Mouse (Mus musculus) cerebellum, adult 9-11 months (tissue): ENCODE results near the gene Pxn.

Experiments
- DNase-seq: peaks from one replicate; pipeline ENCODE4 v3.0.0; 2022

The Pxn gene

DNA sequence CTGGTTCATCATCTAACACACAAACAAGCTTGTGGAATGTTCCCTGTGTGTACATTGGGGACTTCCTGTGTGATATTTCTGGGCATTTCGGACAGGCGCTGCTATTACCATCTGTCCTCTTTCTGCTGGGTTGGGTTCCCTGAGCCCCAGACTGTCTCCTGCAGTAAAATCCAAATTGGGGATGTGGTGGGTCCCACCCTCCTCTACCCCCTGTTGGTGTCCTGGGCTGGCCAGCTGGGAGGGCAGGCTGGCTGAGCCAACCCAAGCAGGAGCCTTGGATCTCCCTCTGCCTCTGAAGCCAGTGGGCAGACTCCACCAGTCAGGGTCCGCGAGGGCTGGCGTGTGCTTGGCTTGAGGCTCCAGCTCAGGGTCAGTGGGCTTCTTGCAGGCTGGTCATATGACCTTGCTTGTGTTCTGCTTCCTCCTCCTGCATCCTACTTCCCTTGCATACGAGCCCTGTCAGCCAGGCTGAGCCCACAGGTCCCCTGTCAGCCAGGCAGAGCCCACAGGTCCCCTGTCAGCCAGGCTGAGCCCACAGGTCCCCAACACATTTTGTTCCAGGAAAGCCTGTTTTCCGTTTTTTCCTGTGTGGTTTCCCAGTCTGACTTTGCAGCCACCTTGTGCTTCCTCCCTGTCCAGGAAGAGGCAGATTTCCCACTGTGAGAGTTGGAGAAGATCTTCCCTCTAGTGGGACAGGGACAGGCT is 23.4 kb downstream of the Pxn start:
- peak; percentile 76 for DNase-seq

DNA sequence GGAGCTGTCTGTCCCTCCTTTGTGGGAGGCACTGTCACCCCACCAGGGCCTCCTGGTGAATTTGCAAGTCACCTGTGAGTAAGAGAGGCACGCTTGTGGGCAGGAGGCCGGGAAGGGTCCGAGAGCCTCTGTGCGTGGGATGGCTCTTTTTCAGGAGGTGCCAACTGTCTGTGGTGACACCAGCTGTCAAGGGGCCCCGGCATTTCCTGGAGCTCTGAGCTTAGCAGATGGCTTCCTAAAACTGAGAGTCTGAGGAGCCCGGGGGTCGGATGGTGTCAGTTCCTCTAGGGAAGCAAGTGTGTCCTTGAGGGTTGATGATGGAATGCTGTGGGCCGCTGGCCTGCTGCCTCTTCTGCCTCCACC is 24.0 kb downstream of the Pxn start:
- DNase-seq: peak; percentile 97

DNA sequence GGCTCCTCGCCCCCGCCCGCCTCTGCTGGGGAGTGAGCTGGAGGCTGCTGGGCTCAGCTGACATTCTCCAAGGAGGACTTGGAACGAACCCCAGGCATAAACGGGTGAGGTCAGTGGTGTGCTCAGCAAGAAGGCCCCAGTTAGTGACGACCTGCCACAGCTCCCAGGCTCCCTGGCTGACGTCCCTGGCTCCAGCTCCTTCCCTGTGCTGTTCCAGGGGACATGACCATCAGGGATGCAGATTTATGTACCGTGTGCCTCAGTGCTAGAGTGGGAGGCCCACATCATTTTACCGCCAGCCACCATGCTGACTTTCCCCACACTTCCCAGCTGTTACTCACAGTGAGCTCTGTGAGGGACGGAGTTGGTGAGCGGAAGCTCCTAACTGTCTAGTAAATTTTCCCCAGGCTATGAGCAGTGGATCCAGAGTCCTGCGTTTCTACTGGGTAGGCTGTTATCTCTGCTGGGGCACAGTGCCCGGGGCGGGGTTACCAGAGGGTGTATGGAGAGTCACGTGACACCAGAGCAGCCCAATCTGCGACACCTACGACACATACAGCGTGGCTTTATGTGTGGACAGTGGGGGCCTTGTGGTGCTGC is 25.3 kb downstream of the Pxn start:
- peak; percentile 91 for DNase-seq

DNA sequence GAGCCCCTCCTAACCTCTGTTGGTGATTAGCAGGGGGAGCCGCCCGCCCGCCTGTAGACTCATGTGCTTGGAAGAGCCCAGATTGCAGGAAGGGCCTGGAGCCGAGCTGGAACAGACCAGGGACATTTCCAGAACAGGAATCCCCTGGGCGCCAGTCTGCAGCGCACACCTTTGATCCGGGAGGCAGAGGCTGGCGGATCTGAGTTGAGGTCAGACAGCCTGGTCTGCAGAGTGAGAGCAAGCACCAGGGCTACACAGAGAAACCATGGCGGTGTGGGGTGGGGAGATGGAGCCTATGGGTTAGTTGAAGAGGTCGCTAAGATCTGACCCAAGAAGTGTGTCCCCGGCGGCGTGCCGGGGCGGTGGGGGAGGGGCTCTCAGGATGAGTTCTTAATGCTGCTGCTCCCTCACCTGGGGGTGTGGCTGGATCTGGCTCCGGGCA is 27.8 kb downstream of the Pxn start:
- DNase-seq: peak; percentile 57

DNA sequence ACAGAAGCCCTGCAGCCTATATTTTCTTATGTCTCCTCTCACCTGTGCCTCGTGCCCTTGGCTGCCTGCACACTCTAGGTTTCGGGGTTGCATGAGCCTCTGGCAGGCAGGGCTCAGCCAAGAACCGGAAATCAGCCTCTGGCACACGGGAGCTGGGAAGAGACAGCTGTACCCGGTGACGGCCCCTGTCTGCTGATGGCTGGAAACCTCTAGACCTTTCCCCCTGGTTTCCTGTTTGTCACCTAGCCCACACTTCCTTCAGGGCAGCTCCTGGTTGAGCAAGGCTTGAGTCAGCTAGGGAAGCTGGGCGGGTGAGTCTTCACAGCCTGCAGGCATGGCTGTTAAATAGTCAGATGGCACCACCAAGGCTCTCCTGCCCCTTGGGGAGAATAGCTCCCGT is 28.4 kb downstream of the Pxn start:
- no peak for DNase-seq

DNA sequence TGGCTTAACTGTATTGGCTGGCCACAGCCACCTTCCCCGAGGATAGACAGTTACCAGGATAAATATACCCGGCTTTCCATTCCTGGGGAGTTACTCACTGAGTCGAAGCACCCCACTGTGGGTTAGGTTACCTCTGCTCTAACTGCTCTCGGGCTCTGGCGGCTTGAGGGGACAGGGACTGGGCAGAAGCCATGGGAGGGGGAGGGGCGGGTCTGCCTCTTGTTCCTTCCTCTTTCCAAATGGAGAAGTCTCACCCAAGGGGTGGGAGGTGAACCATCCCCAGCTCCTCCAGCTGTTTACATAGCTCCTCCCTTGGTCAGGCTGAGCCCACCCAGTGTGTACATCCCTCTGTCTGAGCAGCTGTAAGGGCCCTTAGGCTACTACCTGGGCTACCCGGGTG is 29.2 kb downstream of the Pxn start:
- DNase-seq: no peak

DNA sequence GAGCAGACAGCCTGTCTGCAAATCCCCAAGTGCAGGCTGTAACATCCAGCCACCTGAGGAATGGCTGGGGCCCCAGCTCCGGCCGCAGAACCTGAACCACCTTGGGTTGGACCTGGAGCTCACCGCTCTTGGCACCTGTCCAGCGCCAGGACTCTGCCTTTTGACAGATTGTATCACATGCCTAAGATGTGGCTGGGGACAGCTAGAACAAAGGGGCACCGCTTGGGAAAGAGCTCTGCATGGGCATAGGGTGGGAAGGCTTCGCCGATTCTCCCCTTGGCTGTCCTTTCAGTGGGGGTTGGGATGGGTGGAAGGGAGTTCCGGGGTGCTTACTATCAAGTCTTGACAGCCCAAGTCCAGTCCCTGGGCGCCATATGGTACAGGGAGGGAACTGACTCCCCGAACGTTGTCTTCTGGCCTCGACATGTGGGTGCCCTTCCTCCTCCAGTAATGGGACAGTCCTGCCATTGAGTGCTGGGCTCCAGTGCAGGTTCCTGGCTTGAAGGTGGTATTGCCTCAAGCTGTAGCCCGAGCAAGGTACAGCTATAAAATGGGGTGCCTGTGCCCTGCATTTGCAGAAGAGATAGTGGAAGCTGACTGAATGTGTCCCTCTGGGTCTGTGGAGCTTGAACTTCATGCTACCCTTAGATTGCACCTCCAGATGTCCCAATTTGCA is 31.7 kb downstream of the Pxn start:
- DNase-seq: peak; percentile 75

DNA sequence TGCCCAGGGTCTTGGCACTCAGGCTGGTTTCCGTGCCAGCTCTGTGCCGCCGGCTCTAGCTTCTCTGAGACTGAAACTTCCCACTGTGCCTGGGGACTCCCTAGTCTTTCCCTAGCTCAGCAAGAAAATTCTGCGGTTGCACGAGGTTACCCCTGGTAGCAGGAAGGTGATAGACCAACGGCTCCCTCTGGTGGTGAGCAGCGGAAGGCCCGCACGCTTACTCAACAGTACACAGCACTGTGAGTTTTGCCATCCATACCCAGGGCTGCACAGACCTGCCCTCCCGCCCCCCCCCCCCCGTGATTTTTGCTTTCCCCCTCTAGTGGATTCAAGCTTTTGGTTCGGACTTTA is 32.2 kb downstream of the Pxn start:
- DNase-seq: peak; percentile 89

DNA sequence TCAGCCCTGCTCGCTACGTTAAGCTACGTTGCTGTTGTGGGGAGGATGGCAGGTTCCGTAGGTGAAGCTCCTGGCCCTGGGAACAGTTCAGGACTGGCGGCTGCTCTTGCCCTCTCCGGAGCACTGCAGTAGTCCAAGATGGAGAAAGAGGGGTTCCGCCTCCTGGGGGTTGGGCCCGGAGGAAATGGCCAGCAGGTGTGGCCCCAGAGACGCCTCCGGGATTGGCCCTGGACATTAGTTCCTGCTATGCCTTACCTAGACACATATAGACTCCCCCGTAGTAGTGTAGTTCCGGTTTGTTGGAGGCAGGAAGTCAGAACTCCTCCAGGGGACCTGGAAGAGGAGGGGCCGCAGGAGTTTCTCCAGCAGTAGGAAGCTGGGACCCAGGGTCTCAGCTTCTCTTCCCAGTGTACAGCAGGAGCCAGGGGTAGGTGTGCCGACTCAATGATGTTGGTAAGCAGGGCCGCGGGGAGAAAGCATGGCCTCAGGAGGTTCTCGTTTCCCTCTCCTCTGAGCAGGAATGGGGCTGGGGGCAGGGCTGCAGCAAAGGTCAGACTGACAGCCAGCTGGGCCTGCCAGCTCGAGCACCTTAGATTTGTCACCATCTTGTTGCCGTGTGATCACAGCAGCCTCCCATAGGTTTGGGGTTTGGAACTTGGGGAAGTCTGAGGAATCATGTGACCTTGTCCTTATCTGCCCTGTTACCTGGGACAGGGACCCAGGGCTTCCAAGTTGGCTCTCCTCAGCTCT is 36.3 kb downstream of the Pxn start:
- peak; percentile 57 for DNase-seq

DNA sequence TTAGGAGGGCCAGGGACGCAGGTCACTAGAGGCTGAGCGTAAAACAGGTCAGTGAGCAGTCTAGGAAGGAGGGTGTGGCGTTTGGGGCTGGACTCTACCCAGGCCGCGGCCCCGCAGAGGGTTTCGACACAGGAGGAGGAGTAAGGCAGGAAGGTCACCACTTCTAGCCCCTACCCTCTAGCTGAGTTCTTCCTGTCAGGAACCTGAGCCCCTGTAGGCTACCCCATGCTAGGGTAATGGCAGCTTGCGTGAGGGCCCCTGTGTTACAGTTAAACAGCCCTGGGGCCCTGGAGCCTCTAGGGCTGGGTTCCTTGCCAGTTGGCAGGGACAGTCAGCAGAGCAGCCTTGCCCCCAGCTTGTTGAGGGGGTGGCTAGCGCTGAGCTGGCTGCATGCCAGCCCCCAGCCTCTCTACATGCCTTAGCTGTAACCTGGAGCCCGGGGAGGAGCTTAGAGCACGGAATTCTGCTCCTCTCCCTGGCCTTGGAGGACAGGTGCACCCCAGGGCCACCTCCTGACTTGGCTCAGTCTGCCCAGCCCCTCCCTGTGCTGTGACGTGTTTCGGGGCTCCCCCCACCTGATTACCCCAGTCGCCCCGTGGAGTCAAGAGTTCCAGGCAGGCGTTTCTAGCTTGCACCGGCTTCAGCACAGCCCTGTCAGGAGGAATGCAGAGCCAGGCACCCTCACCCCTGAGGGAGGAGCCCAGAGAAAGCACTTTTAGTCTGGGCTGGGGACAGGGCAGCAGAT is 37.2 kb downstream of the Pxn start:
- peak; percentile 95 for DNase-seq

DNA sequence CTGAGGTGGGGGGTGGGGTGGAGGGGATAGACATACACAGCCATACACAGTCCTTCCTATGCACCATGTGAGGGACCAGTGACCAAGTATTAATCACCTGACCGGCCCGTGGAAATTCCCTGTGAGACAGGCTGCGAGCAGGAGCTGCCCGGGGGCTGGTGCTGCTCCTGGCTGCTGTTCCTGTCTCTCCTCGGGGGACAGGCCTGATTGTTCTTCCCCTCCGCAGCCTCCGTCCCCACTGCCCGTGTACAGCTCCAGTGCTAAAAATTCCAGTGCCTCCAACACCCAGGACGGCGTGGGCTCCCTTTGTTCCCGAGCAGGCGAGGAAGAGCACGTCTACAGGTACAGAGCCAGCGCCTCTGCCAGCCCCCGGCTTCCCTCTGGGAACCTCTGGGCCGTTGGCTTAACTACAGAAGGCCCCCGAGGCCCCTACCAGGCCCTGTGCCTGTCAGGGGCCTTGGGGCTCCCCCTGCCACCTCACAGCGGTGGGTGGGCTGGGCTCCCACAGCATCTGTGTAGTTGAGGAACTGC is 38.2 kb downstream of the Pxn start:
- peak; percentile 62 for DNase-seq

DNA sequence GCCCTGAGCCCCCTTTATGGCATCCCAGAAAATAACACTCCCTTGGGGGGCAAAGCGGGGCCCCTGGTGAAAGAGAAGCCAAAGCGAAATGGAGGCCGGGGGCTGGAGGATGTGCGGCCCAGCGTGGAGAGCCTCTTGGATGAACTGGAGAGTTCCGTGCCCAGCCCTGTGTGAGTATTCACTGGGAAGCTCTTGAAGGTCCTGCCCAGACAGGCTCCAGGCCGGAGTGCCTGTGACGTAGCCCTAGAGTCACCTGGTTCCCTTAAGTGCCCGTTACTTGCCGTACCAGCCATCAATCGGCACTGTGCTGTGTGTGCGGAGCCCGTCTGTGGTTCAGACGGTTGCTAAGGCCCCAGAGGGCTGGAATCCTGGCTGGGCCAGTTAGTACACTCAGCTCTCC is 39.2 kb downstream of the Pxn start:
- DNase-seq: peak; percentile 61

DNA sequence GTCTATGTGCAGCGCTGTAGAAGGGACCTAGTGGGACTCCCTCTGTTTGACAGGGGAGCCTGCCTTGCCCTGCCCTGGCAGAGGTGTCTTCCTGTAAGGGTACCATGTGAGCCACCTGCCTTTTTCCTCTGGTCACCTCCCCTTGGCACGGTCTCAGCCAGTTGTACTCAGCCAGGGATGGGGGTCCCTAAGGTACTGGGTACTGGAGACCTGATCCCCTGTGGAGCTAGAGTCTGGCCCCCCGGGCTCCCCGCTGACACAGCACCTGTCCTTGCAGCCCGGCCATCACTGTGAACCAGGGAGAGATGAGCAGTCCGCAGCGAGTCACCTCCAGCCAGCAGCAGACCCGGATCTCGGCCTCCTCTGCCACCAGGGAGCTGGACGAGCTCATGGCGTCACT is 40.1 kb downstream of the Pxn start:
- DNase-seq: peak; percentile 84

DNA sequence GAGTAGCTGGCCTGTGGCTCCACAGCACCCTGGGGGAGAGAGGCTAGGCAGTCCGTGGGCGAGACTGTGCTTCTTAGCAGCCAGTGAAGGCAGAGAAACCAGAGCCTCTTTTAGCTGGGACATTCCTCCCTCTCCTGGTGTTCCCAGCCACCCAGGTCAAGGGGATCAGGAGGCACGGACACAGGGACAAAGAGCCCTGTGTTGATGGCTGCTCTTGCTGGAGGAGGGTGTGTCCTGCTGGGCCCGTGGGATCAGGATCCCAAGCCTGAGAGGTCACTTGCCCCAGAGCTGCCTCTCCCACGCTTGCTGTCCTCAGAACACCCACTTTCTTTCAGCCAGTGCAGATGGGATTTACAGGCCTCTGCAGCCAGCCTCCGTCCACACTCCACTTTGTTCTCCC is 40.5 kb downstream of the Pxn start:
- peak; percentile 56 for DNase-seq

DNA sequence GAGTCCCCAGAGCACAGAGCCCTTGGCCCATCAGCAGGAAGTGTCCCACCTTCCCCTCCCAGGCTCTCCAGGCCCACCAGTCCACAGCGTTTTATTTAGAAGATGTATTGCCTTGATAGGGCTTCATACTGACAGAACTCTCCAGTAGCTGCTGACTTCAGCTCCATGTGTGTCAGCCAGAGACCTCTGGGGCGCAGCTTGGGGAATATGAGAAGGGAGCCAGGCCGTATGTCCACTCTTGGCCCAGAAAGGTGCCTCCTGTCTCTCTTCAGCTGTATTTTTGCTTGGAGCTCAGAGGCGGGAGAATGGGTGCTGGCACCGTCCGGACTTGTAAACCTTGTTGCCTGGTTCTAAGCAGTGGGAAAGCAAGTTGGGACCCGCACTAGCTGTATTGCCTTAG is 40.9 kb downstream of the Pxn start:
- peak; percentile 83 for DNase-seq

DNA sequence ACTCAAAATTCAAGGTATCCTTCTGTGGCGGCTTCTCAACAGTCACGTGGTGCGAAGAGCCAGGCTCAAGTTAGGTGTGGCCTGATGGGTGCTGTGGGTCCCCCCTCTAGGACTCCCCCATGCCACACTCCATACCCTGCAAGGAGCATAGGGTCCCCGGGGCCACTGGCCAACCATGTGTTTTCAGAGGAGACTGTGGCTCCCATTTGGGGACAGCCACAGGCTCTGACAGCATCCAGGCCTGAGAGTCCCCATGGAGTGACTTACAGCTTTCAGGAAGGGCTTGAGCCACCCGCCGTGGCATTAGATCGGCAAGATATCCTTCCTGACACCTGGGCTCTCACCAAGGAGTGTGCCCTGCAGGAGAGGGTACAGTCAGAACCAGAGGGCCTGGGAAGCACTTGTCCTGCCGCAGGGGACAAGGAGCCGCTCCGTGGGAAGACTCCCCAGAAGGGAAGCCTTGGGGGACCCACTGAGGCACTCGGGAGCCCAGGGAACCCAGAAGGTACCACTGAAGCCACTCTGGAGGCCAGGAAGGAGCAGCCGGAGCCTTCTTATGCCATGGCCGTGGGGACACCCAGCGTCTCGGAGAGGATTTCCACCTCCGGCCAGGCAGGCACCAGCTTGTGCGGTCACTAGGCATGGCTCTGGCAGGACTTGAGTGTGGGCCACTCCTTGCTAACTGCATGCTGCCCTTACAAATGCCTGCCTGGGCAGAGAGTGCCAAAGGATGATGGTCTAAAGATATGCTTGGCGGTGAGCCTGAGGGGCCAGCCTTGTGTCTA is 42.2 kb downstream of the Pxn start:
- DNase-seq: peak; percentile 72

DNA sequence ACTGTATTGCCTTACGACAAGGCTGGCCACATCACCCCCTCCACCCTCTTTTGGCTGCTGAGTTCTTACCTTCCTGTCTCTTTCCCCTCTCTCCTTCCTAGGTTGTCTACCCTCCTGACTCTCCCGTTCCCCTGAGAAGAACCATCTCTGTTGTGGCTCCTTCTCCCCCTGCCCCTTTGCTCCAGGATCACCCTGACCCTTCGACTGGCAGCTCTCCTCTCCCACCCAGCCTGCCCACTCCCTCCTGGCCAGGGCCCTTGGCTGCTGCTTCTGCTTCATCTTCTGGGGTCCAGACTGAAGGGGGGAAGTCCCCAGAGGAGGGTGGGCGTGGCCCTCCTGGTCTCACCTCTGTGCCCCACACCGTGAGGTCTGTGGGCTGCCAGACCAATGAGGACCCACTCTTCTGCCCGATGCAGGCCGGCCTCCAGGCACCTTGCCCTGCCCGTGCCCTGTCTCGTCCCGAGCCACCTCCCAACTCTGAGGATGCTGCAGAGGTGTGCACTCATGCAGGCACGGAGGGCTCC is 44.1 kb downstream of the Pxn start:
- DNase-seq: peak; percentile 56

DNA sequence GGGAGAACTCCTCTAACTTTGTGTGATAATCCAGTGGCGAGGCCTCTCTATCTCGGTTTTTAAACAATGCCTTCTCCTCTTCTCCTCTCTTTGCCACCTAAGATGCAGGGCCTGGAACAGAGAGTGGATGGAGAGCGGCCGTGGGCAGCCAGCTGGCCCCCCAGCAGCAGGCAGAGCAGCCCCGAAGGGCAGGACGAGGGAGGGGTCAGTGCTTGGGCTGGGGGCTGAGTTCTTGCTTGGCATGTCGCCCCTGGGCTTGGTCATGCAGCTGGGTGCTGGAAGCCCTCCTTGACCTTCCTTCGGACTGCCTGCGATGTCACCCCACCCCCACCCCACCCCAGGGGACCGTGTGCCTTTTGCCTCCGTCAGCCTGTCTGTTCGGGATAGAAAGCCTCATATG is 44.9 kb downstream of the Pxn start:
- DNase-seq: peak; percentile 52

DNA sequence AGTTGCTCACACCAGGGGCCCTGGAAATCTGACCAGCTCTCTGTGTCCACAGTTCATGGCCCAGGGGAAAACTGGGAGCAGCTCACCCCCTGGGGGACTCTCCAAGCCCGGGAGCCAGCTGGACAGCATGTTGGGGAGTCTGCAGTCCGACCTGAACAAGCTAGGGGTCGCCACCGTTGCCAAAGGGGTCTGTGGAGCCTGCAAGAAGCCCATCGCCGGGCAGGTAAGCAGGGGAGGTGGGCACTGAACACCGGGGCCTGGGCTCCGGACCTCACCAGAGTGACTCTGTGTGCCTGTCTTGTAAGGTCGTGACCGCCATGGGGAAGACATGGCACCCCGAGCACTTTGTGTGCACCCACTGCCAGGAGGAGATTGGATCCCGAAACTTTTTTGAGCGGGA is 45.3 kb downstream of the Pxn start:
- DNase-seq: peak; percentile 55

DNA sequence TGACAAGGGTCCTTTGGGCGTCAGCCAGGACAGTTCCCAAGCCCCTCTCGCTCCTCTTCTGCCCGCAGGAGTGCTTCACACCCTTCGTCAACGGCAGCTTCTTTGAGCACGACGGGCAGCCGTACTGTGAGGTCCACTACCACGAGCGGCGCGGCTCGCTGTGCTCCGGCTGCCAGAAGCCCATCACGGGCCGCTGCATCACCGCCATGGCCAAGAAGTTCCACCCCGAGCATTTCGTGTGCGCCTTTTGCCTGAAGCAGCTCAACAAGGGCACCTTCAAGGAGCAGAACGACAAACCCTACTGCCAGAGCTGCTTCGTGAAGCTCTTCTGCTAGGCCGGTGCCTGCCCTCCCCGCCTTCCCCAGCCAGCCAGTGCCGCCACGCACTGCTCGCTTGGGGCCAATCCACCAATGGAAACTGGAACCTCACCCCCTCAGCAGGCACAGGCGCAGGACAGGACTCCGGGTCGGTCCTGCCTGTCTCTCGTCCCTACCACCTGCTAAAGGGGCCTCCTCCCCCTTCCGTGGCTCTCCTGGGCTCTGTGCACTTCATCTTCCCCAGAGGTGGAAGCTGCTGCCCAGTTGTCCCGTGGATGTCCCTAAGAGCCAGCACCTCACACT is 47.4 kb downstream of the Pxn start:
- DNase-seq: peak; percentile 39
